Mouse (Mus musculus): ENCODE data around the gene St6galnac1. TPM values are rescaled to one million over a fixed set of nuclear protein-coding genes. Genes with fewer than 3 reads are reported as not detected.
"Not testable (repeated sequence)": the region's sequence is repeated elsewhere in the genome, so short reads cannot be mapped to it uniquely, and the experiment has no call there.

St6galnac1 gene
- polyA plus RNA-seq, 2 experiments = not detected

- H3K9ac ChIP-seq (replicated peaks); H3K4me3 ChIP-seq (ENCODE audit: insufficient read depth in 1 of 2, low read depth in 2 of 2, low read length in 2 of 2); H3K4me2 ChIP-seq (ENCODE audit: low read depth); H3K27me3 ChIP-seq (ENCODE audit: control insufficient read depth, insufficient read depth, low read length); H3K9me3 ChIP-seq (ENCODE audit: control insufficient read depth, low read length); DNase-seq (ENCODE audit: low read depth in 3 of 3, low spot score in 3 of 3); H3K36me3 ChIP-seq (replicated peaks; ENCODE audit: control insufficient read depth, insufficient read depth, low read depth); H3K27ac ChIP-seq; ATAC-seq (ENCODE audit: insufficient read depth); H3K4me1 ChIP-seq (replicated peaks; ENCODE audit: control insufficient read depth in 2 of 2, insufficient read depth in 2 of 2, low read length in 1 of 2): not testable (repeated sequence)
- WGBS (ENCODE audit: insufficient replicate concordance) = 48% methylated on average over 2 of the region's 2 CpGs
Observed at GRCm38 (mm10) chr11:116745457-116745856, 29.9 kb downstream of the St6galnac1 start.

DNA sequence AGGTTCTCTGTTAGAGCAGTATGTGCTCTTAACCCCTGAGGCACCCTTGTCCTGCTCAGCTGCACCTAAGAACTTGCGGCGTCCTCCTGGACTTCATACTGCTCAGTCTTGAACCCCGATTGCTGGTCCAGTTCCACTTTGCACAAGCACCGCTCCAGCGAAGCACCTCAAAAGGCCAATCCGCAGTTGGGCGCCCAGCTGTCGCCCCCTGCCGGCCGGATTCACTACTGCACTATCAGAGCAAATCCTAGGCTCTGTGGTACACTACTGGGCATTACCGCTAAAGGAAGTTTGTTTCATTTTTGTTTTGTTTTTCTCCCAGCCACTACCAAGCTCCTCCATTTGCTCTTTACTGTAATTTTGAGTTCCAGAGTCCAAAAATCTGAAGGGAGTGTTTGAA lies 36.9 kb downstream of the St6galnac1 start:
- no peak for DNase-seq (ENCODE audit: low read depth in 3 of 3, low spot score in 3 of 3)
- H3K36me3 ChIP-seq (replicated peaks; ENCODE audit: control insufficient read depth, insufficient read depth, low read depth) = no peaks in the 10 kb centered on the region

GRCm38 (mm10) chr11:116732536-116732935 lies 42.8 kb downstream of the St6galnac1 start:
- no peak overlapping the region for H3K27ac ChIP-seq
- H3K36me3 ChIP-seq (replicated peaks; ENCODE audit: control insufficient read depth, insufficient read depth, low read depth) = no peaks in the 10 kb centered on the region
- TF ChIP-seq EP300 (IDR thresholded peaks at IDR 0.05; ENCODE audit: low read depth) (no peak), CTCF (IDR thresholded peaks at IDR 0.05; ENCODE audit: low read depth) (no peak)
- ATAC-seq (ENCODE audit: insufficient read depth) (no peak), DNase-seq (ENCODE audit: low read depth in 3 of 3, low spot score in 3 of 3) (no peak)
- H3K4me3 ChIP-seq (ENCODE audit: insufficient read depth in 1 of 2, low read depth in 2 of 2, low read length in 2 of 2) = no peak overlapping the region
- H3K9me3 ChIP-seq (ENCODE audit: control insufficient read depth, low read length) = no peaks in the 10 kb centered on the region
- 43% methylated on average over 4 of the region's 4 CpGs for WGBS (ENCODE audit: insufficient replicate concordance)
- H3K27me3 ChIP-seq (ENCODE audit: control insufficient read depth, insufficient read depth, low read length) = no peaks in the 10 kb centered on the region
- H3K9ac ChIP-seq (replicated peaks) = no peak overlapping the region
- H3K4me2 ChIP-seq (ENCODE audit: low read depth) = no peak overlapping the region
- H3K4me1 ChIP-seq (replicated peaks; ENCODE audit: control insufficient read depth in 2 of 2, insufficient read depth in 2 of 2, low read length in 1 of 2) = no peaks in the 10 kb centered on the region

More for the DNA sequence above, 36.9 kb downstream of the St6galnac1 start:
- Histone ChIP-seq H3K27me3 (ENCODE audit: control insufficient read depth, insufficient read depth, low read length) (no peaks in the 10 kb centered on the region), H3K9ac (replicated peaks) (no peak overlapping the region), H3K27ac (no peak overlapping the region), H3K9me3 (ENCODE audit: control insufficient read depth, low read length) (no peaks in the 10 kb centered on the region), H3K4me1 (replicated peaks; ENCODE audit: control insufficient read depth in 2 of 2, insufficient read depth in 2 of 2, low read length in 1 of 2) (no peaks in the 10 kb centered on the region), H3K4me2 (ENCODE audit: low read depth) (no peak overlapping the region), H3K4me3 (ENCODE audit: insufficient read depth in 1 of 2, low read depth in 2 of 2, low read length in 2 of 2) (no peak overlapping the region)
- TF ChIP-seq EP300 (IDR thresholded peaks at IDR 0.05; ENCODE audit: low read depth) = no peak
- TF ChIP-seq CTCF (IDR thresholded peaks at IDR 0.05; ENCODE audit: low read depth) = peak; percentile 79
- 42% methylated on average over 11 of the region's 11 CpGs for WGBS (ENCODE audit: insufficient replicate concordance)
- no peak for ATAC-seq (ENCODE audit: insufficient read depth)

GRCm38 (mm10) chr11:116731060-116731580 lies 44.2 kb downstream of the St6galnac1 start:
- not testable (repeated sequence) for H3K9ac ChIP-seq (replicated peaks); H3K4me3 ChIP-seq (ENCODE audit: insufficient read depth in 1 of 2, low read depth in 2 of 2, low read length in 2 of 2); ATAC-seq (ENCODE audit: insufficient read depth); H3K4me2 ChIP-seq (ENCODE audit: low read depth); H3K27me3 ChIP-seq (ENCODE audit: control insufficient read depth, insufficient read depth, low read length); H3K4me1 ChIP-seq (replicated peaks; ENCODE audit: control insufficient read depth in 2 of 2, insufficient read depth in 2 of 2, low read length in 1 of 2); DNase-seq (ENCODE audit: low read depth in 3 of 3, low spot score in 3 of 3); H3K27ac ChIP-seq; H3K9me3 ChIP-seq (ENCODE audit: control insufficient read depth, low read length); H3K36me3 ChIP-seq (replicated peaks; ENCODE audit: control insufficient read depth, insufficient read depth, low read depth)
- 66% methylated on average over 6 of the region's 6 CpGs for WGBS (ENCODE audit: insufficient replicate concordance)

DNA sequence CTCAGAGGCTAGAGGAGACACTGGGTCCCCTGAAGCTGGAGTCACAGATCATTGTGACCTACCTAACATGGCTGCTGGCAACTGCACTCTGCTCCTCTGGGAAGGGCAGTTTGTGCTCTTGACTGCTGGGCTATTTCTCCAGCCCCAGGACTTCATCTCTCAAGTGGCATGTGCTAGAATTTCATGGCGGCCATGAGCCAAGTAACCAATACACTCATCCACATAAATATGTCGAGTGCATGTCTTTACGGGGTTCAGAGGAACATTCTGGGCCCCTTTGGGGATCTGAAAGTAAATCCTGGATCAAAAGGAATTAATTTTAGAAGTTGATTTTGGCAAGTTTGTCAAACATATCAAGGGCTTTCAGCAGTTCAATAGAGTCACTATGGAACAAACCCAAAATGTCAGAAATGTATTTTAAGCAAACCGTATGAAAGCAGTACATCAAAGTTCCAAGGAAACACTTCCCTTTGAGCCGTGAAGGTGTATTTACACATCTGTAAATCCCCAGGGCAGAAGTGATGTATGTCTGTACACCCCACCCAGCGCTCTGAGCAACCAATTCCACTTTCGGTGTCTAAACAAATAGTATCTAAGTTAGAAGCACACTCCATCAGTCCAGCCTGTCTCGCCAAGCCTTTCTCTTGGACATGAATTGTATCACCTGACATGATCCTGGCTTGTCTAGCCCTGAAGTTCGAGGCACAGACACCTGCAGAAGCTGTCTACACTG lies 45.9 kb downstream of the St6galnac1 start:
- WGBS (ENCODE audit: insufficient replicate concordance) = 57% methylated on average over 9 of the region's 9 CpGs
- Histone ChIP-seq H3K27me3 (ENCODE audit: control insufficient read depth, insufficient read depth, low read length) (no peaks in the 10 kb centered on the region), H3K4me1 (replicated peaks; ENCODE audit: control insufficient read depth in 2 of 2, insufficient read depth in 2 of 2, low read length in 1 of 2) (no peaks in the 10 kb centered on the region), H3K9ac (replicated peaks) (no peak overlapping the region), H3K27ac (no peak overlapping the region), H3K4me3 (ENCODE audit: insufficient read depth in 1 of 2, low read depth in 2 of 2, low read length in 2 of 2) (no peak overlapping the region), H3K9me3 (ENCODE audit: control insufficient read depth, low read length) (no peaks in the 10 kb centered on the region), H3K36me3 (replicated peaks; ENCODE audit: control insufficient read depth, insufficient read depth, low read depth) (no peaks in the 10 kb centered on the region), H3K4me2 (ENCODE audit: low read depth) (no peak overlapping the region)
- no peak for TF ChIP-seq CTCF (IDR thresholded peaks at IDR 0.05; ENCODE audit: low read depth)
- no peak for TF ChIP-seq EP300 (IDR thresholded peaks at IDR 0.05; ENCODE audit: low read depth)
- ATAC-seq (ENCODE audit: insufficient read depth) (no peak), DNase-seq (ENCODE audit: low read depth in 3 of 3, low spot score in 3 of 3) (no peak)

Measured in liver, embryonic 14.5 days (tissue).